Mouse (Mus musculus) kidney, adult 18-20 months (tissue): ENCODE results near the gene Rhbdl1.
A peak's percentile ranks its signal among the peaks of the same experiment; 100 is the strongest.
"Not testable (repeated sequence)": the region's sequence is repeated elsewhere in the genome, so short reads cannot be mapped to it uniquely, and the experiment has no call there.

Experiments
- DNase-seq: peaks from one replicate; pipeline ENCODE4 v3.0.0; 2021

Gene Rhbdl1

DNA sequence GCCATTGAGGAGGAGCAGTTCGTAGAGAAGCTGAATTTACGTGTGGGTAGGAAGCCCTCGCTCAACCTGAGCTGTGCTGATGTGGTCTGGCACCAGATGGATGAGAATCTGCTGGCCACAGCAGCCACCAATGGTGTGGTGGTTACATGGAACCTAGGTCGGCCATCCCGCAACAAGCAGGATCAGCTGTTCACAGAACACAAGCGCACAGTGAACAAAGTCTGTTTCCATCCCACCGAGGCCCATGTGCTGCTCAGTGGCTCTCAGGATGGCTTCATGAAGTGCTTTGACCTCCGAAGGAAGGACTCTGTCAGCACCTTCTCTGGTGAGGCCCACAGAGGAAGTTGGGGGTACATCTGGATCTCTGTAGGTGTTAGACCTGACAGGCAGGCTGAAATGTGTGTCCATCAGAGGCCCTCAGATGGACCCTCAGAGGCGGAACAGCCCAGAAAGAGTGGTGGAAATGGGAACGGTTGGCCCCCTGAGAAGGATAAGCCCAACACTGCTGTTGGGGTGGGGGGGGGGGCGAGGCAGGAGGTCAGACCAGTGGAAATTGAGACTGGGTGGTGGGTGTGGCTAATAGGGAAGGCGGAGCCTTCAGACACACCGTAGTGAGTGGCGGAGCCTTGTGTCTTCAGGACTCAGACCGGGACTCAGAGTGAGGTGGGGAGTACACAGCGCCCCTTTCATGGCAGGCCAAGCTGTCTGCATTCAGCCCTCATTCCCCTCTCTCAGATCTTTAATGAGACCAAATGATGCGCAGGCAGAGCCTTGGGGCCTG is 12.5 kb downstream of the Rhbdl1 start:
- no peak for DNase-seq

DNA sequence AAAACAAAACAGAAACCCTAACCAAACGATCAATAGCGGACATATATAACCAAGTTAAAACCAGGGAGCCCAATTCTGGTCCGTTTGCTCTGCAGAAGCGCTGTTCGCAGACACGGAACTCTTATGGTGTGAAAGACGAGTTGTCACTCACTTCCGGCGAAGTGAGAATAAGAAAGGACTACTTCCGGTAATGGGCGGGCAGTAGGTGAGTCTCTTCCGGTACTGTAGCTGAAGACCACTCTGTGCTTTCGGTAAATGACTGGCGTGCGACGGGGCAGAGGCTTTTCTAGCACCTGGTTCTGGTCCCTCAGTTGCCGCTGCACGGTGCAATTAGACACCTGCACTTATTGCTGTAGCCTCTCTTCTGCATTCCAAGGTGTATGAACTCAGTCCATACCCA is 13.6 kb downstream of the Rhbdl1 start, which contains the start of gene Wdr24:
Gene Wdr24 (plus strand): TSS at position 176 of the 400 bp plus-strand sequence.
- peak; percentile 81 for DNase-seq

DNA sequence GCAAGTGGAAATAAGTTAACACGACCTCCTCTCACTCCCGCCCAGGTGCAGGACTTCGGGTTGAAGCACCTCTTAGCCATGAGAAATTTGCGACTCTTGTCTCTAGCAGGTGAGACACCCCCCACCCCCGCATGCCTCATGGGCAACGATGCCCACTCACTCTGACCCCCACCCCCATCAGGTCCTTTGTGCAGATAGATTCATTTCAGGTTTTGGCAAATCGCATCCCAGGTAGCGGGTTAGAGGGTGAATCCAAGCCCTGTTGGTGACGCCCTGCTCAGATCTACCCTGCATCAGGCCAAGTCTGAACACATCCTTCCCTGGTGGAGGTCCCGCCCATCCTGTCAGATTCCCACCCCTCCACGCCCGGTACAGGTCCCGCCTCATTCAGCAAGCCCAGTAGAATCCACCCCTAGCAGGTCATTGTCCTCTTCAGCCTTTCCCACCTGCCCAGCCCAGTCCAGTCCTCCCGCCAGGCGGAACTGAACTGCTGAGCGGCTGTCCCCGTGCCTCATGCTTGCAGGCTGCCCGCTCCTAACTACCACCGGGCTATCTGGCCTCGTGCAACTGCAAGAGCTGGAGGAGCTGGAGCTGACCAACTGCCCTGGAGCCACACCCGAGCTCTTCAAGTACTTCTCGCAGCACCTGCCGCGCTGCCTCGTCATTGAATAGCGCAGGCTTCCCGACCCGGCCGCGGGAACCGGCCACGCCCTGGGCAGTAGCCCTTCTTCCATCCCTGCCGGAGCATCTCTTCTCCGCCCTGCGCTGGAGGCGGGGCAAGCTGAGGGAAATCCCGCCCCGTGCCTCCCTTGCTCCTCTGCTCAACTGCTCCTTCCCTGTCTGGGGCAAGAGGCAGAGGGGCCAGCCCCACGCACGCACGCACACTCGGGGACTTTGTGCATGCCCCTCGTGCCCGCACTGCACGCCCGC is 18.0 kb downstream of the Rhbdl1 start:
- DNase-seq: no peak

DNA sequence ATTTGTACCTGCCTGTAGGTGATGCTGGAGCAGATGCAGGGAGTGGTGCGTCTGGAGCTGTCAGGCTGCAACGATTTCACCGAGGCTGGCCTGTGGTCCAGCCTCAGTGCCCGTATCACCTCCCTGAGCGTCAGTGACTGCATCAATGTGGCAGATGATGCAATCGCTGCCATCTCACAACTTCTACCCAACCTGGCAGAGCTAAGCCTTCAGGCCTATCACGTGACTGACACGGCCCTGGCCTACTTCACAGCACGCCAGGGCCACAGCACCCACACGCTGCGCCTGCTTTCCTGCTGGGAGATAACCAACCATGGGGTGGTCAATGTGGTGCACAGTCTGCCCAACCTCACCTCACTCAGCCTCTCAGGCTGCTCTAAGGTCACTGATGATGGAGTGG is 19.4 kb downstream of the Rhbdl1 start:
- DNase-seq: no peak

DNA sequence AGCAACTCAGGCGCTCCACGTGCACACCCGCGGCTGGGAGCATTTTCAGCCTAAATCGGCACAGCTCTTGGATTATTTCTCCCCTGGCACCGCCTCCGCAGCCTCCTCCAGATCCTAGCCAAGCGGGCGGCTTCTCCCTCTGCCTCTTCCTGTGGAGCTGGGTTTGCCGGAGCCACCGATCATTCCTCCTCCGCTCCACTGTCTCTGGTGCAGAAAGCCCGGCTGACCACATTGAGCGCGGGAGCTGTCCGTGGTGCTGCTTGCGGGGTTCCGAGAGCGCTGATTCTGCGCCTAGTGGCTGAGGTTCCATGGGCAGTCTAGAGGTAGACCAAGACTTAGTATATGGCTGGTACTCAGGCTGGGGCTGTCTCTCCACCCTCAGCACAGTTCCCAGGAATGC is 23.6 kb downstream of the Rhbdl1 start:
- peak; percentile 85 for DNase-seq

DNA sequence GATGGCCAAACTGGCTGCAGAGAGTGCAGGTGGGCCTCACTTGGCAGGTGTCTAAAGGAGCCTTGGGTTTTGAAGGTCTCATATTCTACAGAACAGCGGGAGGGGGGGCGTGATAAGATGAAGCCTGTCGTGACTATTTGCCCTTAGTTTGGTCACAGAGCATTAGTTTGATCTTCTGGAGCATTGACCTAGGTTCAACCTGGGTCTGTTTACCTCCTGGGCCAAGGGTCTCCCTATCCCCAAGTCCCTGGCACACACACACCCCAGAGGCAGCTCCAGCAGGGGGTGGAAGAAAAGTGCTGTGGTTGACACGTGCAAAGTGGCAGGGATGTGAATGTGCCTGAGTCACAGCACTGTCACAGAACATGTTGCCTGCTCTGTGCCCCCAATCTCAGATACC is 26.2 kb downstream of the Rhbdl1 start:
- no peak for DNase-seq

DNA sequence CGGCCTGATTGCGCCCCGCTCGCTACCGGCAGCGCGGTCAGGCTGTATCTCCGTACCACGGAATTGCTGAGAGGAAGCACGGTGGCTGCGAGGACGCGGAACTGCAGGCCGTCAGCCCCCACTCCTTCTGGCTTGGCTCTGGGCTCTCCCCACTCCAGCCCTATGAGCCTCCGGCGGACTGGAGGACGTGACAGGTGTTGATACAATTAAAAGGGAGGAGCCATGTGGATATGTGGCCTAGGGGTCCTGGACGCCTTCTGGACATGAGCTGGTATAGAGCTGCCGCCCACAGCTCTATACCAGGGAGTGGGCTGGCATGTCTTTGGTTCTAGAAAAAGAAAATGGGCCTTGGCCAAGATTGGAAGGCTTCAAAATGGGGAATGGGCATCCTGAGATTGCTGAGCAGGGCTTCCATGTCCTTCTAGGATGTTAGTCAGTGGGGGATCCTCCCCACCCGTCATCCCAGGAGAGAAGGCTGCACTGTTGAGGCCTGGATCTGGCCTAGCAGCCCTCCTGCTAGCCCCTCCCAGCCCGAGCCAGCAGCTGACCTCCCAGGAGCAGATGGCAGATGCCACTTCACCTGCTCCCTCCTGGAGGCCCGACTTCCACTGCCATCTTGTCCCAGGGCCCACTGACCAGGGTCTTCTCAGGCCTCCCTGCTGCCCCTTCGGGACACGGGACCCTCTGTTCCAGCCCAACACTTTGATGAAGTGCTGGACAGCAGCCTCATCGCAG is 27.3 kb downstream of the Rhbdl1 start:
- DNase-seq: no peak

DNA sequence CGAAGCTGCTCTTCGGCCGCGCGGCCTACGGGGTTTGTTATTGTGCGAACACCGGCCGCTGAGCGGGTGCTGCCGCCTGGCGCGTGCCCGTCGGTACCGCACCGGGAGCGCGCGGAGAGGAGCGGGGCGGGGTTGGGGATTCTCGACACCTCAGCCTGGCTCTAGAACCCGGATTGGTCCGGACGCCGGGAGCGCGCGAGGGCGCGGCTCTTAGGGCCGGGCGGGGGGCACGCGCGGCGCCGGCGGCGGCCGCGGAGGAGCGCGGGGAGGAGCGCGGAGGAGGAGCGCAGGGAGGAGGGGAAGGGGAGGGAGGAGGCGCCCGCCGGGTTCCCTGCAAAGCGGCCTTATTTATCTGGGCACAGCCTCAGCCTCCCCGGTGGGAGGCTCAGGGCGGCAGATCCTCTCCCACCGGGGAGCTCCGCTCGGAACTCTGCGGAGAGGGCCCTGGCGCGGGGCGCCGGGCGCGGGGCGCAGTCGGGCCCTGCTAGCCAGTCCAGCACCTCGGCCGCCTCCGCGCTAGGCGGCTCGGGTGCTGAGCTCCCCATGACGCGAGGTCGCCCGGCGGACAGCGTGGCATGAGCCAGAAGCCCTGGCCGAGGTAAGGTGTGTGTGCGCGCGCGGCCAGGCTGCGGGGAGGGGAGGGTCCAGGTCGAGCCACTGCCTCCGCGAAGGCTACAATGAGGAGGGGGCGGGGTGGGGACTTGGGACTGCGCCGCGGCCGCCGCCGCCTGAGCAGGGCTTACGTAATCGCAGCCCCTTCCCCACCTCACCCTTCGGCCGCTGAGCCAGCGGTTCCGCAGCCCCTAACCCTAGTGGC is 28.1 kb downstream of the Rhbdl1 start, which contains the start of gene Fbxl16:
Gene Fbxl16 (plus strand): TSS at position 297 of the 817 bp plus-strand sequence.
- DNase-seq: peak; percentile 80

DNA sequence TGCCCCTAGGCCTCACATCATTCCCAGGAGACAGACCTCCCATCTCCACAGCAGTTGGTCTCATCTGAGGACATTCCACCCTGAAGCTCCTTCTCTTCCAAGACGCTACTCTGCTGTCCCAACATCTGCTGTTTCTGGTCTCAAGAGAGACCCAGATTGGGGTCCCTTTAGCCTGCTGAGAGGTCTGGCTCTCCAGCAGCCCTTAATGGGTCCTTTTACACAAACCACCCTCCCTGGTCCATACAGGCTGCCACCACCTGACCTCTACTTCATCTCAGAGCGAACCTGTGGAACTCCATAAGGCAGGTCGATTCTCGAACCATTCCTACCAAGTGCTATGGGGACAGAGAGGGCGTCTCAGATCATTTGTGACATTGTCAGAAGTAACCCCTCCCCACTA is 29.1 kb downstream of the Rhbdl1 start:
- DNase-seq: no peak

DNA sequence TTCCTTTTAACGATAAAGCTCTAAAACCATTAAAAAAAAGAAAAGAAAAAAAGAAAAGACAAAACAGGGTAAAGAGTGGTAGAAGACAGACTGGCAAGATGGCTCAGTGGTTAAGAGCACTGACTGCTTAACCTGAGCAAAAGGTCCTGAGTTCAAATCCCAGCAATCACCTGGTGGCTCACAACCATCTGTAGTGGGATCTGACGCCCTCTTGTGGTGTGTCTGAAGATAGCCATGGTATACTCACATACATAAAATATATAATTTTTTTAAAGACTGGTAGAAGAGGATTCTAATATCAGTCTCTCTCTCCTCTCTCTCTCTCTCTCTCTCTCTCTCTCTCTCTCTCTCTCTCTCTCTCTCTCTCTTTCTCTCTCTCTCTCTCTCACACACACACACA is 29.6 kb downstream of the Rhbdl1 start:
- DNase-seq: not testable (repeated sequence)

DNA sequence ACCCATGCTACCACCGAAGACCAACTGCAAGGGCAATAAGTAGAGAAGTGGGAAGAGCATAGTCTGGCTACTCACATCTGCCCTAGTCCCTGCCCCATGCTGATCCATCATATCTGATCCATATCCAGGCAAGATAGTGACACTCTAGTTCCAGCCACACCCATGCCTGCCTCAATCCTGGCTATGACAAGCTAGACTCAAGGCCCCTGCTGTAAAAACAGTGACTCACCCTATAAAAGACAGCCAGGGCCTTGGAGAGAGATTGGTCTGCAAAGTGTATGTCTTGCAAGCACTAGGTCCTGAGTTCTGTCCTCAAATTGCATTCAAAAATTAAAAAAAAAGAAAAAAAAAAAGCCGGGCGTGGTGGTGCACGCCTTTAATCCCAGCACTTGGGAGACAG is 30.6 kb downstream of the Rhbdl1 start:
- no peak for DNase-seq

DNA sequence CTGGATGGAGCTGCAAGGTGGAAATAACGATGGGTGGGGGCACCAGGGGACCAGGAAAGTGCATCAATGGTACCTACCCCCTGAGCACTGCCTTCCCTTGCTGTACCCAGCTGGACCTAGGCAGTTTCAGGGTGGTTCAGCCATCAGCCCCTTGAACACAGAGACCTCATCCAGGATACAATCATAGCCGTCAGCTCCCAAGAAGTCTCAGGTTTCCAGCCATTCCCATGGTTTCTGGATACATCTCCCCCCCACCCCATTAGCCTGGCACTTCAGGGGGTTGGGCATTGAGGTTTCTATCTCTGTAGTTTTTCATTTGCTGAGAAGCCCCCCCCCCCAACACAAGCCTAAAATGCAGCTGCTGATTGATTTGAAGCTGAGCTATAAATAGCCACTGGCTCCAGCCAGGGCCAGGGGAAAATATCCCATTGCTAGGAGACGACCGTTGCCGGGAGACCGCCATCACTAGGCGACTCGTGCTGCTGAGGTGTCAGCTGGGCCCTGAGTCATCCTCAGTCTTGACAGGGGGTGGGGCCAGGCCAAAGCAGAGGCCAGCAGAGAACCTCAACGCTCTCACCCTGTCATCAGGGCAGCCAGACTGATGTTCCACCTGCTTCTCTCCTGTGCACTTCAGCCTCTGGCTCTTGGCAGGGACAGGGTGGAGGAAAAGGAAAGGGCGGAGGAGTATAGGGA is 34.1 kb downstream of the Rhbdl1 start:
- no peak for DNase-seq

DNA sequence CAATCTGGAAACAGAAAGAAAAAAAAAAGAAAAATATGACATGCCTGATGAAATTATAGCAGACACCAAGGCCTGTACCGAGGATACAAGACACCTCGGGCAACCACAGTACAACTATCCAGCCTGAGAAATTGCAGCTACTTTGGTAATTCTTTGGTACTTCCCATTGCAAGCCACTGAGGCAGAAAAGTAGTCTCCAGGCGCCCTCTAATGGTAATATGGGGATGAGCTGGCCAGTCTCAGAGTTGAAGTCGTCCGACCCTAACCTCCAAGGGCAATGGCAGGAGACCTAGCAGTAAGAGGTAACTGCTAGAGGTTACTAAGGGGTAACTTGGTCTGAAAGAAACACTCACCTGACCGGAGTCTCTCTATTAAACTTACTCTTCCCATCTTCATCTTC is 36.1 kb downstream of the Rhbdl1 start:
- peak; percentile 78 for DNase-seq

DNA sequence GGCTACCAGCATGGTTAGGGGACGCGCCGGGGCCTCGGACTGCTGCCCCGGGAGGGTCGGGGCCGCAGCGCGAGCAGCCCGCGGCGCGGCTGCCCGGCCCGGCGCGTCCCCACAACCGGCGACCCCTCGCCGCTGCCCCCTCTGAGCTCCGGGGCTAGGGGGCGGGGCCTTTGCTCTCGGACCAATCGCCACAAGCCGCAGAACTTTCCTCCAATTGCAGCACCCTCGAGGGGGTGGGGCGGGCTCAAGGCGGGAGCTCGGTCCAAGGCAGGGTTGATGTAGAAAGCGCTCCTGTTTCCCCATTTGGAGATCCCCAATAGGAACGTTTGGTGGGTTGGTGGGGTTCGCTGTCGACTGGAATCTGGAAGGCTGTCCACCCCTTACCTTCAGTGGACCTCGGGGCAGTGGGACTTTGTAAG is 40.1 kb downstream of the Rhbdl1 start, which contains the start of gene Metrn:
Gene Metrn (minus strand): TSS at position 186 of the 419 bp plus-strand sequence.
- peak; percentile 89 for DNase-seq

DNA sequence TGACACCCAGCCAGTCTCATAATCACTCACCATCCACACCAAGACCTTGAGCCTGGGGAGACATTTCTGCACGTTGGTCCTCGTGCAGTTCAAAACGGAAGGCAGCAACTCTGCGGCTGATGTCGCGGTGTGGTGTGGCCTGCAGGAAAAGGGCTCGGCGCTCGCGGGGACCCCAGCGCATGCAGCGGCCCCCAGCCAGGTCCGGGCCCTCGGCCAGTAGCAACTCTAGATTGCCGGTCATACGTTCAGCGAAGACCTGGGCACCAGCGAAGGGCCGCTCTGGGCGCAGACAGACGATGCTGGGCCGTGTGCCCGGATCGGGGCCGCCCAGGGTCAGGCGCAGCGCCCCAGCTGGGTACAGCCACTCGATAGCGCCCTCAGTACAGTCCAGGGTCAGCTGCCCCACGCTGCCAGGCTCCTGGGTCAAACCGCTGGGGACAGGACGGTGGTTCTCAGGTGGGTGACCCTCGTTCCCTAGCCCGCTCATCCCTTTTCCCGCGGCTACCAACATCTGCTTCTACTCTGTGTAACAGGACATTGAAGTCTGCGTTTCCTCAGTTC is 40.8 kb downstream of the Rhbdl1 start:
- DNase-seq: peak; percentile 59

DNA sequence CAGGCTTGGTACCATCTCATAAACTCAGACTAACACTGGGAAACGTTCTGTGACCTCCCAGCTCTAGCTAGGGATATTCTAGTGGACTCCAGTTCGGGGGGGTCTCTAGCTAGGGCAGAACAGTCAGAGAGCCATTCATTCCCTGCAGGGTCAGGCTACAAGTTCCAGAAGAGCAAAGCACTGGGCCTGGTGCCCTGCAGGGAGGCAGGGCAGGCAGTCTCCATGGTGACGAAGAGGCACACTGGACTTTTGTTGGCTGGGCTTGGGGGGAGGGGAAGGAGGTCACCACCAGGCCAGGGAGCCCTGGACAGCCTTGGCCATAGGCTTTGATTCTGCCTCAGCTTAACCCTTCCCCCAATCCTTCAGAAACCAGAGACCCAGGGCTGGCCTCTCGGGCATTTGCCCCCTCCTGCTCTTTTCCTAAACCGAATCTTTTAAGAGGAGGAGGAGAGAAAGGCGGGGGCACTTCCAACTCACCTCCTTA is 41.4 kb downstream of the Rhbdl1 start, which contains the start of gene AC134908.4:
Gene AC134908.4 (minus strand): TSS at position 51 of the 484 bp plus-strand sequence.
- DNase-seq: peak; percentile 61

DNA sequence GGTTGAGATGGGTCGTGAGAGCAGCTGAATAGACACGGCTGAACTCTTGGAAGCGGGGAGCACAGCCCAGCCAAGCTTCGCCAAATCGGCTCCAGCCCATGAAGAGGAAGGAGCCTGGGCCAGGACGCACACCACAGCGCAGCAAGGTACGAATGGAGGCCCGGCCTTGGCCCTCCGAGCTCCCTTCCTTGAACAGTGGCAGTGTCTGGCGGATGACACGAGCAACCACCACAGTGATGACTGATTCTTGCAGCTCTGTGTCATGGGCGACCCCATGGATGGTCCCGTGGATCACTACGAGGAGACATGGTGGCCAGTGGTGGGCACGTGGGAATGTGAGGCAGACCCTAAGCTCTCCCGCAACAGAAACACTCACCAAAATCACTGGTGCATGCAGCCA is 42.1 kb downstream of the Rhbdl1 start:
- DNase-seq: no peak

DNA sequence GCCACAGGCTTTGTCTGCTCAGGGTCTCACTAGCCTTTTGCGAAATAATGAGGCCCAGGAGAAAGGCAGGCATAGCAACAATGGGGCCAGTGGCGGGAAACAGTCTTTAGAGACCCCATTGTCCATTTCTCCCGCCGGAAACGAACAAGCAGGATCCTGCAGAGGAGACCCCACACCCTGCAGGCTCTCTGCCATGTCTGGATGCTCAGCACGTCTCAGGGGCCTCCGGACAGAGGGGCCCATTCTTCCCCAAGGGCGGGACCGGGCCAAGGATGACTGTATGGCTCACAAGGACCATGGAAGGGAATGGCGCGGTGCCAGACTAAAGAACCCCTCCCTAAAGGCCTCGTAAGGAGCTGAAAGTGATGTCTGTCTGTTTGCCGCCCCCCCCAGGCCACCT is 42.9 kb downstream of the Rhbdl1 start:
- no peak for DNase-seq

DNA sequence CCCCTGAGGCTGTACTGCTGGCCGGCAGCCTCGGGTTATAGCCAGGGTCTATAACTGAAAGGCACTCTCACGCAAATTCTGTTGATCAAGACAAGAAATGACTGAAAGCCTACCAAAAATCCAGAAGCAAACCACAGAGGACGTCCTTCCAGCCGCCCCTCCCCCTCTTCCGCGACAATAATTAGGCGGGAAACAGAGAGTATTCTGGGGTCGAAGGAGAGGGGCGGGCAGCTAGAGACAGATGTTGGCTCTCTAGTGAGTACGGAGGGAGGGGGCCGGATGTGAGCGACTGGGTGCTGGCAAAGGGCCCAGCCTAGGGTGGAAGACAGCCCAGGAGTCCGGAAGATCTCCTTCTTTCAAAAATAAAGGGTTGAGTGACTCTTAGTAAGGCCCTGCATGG is 44.5 kb downstream of the Rhbdl1 start, which contains the start of gene Fam173a:
Gene Fam173a (minus strand): TSS at position 287 of the 400 bp plus-strand sequence.
- DNase-seq: peak; percentile 75

DNA sequence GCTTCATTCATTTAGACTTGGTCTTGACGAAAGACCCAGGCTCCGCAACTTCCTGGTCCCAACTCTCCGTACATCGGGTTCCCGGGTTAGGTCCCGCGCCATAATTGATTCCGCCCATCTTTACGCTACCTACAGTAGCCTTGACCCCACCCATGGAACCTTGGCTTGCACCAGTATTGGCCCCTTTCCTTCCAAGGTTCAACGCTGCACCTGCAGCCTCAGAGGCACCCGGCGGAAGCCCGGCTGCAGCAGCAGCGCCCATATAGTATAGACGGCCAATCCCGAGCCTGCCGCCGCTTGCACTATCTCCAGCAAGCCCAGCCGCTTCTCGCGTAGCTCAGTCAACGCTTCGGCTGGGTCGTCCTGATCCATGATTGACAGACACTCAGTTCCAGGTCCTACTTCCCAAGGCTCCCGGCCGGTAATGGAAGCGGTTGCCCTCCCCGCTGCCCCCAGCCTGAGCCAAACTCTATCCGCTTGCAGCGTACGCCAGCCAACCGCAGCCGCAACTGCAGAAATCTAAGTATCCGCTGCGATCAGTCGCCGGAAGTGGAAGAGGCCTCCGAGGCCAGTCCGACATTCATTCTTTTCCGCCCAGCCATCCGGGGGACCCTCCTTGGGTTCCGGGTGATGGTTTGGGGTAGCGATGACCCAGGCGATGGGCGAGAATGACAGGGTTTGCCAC is 45.1 kb downstream of the Rhbdl1 start:
- peak; percentile 85 for DNase-seq
